Mouse (Mus musculus): ENCODE data around the gene G6pc2. TPM values are rescaled to one million over a fixed set of nuclear protein-coding genes. Genes with fewer than 3 reads are reported as not detected.

The G6pc2 gene
- polyA plus RNA-seq, 1 experiment from 2014 or later: not detected

DNA sequence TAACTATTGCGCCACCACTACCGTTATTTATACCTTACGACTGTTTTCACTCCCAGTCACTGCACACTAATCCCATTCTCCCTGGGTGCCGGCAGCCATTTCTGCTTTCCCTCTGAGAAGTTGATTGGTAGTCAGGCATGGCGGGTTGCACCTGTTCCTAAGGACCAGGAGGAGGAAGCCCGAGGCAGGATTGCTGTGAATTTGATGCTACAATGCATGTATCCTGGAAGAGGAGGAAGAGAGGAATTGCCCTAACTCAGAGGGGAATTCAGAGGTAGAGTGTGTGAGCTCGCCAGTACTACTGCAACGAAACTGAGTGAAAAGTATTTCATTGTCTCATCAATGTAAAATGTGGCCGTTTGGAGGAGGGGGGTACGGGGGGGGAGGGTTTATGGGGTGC is 1.8 kb downstream of the G6pc2 start:
- no peak for DNase-seq (ENCODE audit: extremely low spot score, low spot score)

GRCm38 (mm10) chr2:69215242-69215641 is 4.4 kb downstream of the G6pc2 start:
- no peaks in the 10 kb centered on the region for H3K27me3 ChIP-seq (ENCODE audit: poor library complexity, severe bottlenecking)

More for the DNA sequence above, 1.8 kb downstream of the G6pc2 start:
- H3K27ac ChIP-seq: no peak overlapping the region
- H3K36me3 ChIP-seq (replicated peaks): no peaks in the 10 kb centered on the region
- H3K9me3 ChIP-seq: no peaks in the 10 kb centered on the region
- WGBS: 69% methylated on average over 10 of the region's 10 CpGs
- H3K4me3 ChIP-seq: no peak overlapping the region
- no peaks in the 10 kb centered on the region for H3K27me3 ChIP-seq (ENCODE audit: poor library complexity, severe bottlenecking)
- peaks cover 7% of the 10 kb centered on the region; the same call in 1 of the 2 replicates for H3K4me1 ChIP-seq

DNA sequence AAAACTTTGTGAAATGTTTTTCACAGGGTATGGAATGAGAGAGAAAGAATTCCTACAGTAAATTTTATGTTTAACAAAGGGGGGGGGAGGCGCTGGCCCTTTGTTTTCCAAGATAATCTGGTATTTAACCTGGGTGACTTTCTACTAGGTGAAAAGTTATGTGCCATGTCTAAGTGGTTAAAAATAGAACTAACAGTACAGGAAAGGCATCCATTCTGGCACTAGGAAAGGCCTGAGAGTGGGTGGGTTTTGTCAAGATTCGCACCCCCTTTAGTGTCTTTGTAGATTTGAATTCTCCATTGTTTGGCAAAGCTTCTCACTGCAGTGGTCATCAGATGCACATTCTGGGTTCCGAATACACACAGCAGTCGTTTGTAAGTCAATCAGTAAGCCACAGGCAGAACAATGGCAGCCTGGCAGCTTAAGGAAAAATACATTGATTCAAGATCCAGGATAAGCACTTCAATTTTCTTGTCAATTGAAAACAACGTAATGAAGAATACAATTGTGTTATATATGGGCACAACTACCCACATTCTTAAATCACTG is 11.1 kb downstream of the G6pc2 start:
- Histone ChIP-seq H3K27ac (no peak overlapping the region), H3K9me3 (no peaks in the 10 kb centered on the region), H3K4me3 (no peak overlapping the region), H3K4me1 (0 out of 2 replicates have a peak, but pooled peaks cover 3% of the 10 kb centered on the region), H3K36me3 (replicated peaks) (no peaks in the 10 kb centered on the region), H3K27me3 (ENCODE audit: poor library complexity, severe bottlenecking) (no peaks in the 10 kb centered on the region)
- no peak for DNase-seq (ENCODE audit: extremely low spot score, low spot score)
- 33% methylated on average over 5 of the region's 5 CpGs for WGBS

More at GRCm38 (mm10) chr2:69215242-69215641, 4.4 kb downstream of the G6pc2 start:
- Histone ChIP-seq H3K4me1 (peaks cover 6% of the 10 kb centered on the region; the same call in 1 of the 2 replicates), H3K27ac (no peak overlapping the region), H3K4me3 (no peak overlapping the region), H3K9me3 (no peaks in the 10 kb centered on the region), H3K36me3 (replicated peaks) (no peaks in the 10 kb centered on the region)
- DNase-seq (ENCODE audit: extremely low spot score, low spot score): no peak
- 93% methylated on average over 7 of the region's 7 CpGs for WGBS

DNA sequence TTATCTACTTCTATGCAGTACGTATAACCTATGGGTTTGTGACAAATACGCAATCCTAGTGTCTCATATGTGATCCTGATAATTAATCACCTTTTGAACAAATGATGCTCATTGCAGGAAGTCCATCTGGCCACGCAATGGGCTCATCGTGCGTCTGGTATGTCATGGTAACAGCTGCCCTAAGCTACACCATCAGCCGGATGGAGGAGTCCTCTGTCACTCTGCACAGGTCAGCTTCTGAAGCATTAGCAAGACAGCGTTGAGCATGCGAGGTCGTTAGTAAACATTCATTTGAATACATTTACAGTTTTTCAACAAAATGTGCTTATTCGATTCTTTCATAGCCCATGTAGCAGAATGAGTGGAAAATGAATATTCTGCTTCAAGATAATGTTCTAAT is 11.9 kb downstream of the G6pc2 start:
- Histone ChIP-seq H3K36me3 (replicated peaks) (no peaks in the 10 kb centered on the region), H3K4me3 (no peak overlapping the region), H3K9me3 (no peaks in the 10 kb centered on the region), H3K4me1 (0 out of 2 replicates have a peak, but pooled peaks cover 3% of the 10 kb centered on the region), H3K27ac (no peak overlapping the region), H3K27me3 (ENCODE audit: poor library complexity, severe bottlenecking) (no peaks in the 10 kb centered on the region)
- 85% methylated on average over 10 of the region's 10 CpGs for WGBS
- no peak for DNase-seq (ENCODE audit: extremely low spot score, low spot score)

DNA sequence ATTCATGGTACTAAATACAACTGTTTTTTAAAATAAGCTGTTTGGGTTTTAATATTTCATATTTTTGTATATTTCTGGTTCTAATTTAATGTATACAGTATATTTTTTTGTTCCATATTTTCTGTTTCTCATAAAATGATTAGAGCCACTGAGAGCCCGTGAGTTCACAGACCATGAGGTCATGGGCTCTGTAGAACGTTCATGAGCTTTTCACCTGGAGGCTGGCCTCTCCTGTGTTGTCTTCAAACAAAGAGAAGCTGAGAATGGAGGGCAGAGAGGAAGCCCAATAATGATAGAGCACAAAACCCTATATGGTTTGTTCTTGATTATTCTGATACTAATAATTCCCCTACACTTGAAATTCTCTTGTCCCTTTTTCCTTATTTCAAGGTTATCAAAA is 13.9 kb downstream of the G6pc2 start:
- H3K27ac ChIP-seq: no peak overlapping the region
- 66% methylated on average over 2 of the region's 2 CpGs for WGBS

GRCm38 (mm10) chr2:69226876-69227275 is 16.0 kb downstream of the G6pc2 start:
- no peak for DNase-seq (ENCODE audit: extremely low spot score, low spot score)
- Histone ChIP-seq H3K4me3 (no peak overlapping the region), H3K27me3 (ENCODE audit: poor library complexity, severe bottlenecking) (no peaks in the 10 kb centered on the region; the same call in 1 of the 2 replicates), H3K36me3 (replicated peaks) (no peaks in the 10 kb centered on the region), H3K9me3 (no peaks in the 10 kb centered on the region), H3K4me1 (0 out of 2 replicates have a peak, but pooled peaks cover 2% of the 10 kb centered on the region), H3K27ac (no peak overlapping the region)
- 91% methylated on average over 9 of the region's 9 CpGs for whole genome bisulfite sequencing

More for the DNA sequence above, 13.9 kb downstream of the G6pc2 start:
- H3K9me3 ChIP-seq: no peaks in the 10 kb centered on the region
- H3K4me1 ChIP-seq: 0 out of 2 replicates have a peak, but pooled peaks cover 3% of the 10 kb centered on the region
- no peak for DNase-seq (ENCODE audit: extremely low spot score, low spot score)
- H3K27me3 ChIP-seq (ENCODE audit: poor library complexity, severe bottlenecking): no peaks in the 10 kb centered on the region
- no peaks in the 10 kb centered on the region for H3K36me3 ChIP-seq (replicated peaks)
- no peak overlapping the region for H3K4me3 ChIP-seq

GRCm38 (mm10) chr2:69228635-69229034 is 17.8 kb downstream of the G6pc2 start:
- no peaks in the 10 kb centered on the region for H3K9me3 ChIP-seq
- no peak for DNase-seq (ENCODE audit: extremely low spot score, low spot score)
- WGBS: 86% methylated on average over 6 of the region's 6 CpGs
- no peaks in the 10 kb centered on the region; the same call in 1 of the 2 replicates for H3K27me3 ChIP-seq (ENCODE audit: poor library complexity, severe bottlenecking)
- no peak overlapping the region for H3K27ac ChIP-seq
- no peaks in the 10 kb centered on the region for H3K4me1 ChIP-seq
- no peaks in the 10 kb centered on the region for H3K36me3 ChIP-seq (replicated peaks)
- no peak overlapping the region for H3K4me3 ChIP-seq

- DNase-seq (ENCODE audit: extremely low spot score, low spot score): no peak
- 93% methylated on average over 2 of the region's 2 CpGs for WGBS
Measured at GRCm38 (mm10) chr2:69230137-69230536, 19.3 kb downstream of the G6pc2 start.

DNA sequence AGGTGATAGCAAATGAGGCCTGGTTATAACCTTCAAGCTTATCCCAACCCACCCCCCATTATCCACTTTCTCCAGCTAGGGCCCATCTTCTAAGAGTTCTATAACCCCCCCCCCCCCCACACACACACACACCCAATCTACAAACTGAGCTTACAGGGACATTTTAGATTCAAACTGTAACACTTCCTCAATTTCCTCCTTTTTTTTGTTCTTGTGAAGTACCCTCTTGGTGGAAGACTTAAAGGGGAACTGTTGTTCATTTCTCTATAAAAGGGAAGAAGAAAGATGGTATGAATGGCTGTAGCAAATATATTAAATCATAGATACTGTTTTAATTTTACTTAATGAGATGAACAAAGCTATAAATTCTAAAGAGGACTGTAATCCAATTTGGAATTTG is 21.2 kb downstream of the G6pc2 start:
- H3K27ac ChIP-seq: no peak overlapping the region
- H3K9me3 ChIP-seq: no peaks in the 10 kb centered on the region
- H3K27me3 ChIP-seq (ENCODE audit: poor library complexity, severe bottlenecking): peaks cover 8% of the 10 kb centered on the region; the same call in 1 of the 2 replicates
- DNase-seq (ENCODE audit: extremely low spot score, low spot score): no peak
- no peak overlapping the region for H3K4me3 ChIP-seq
- H3K36me3 ChIP-seq (replicated peaks): no peaks in the 10 kb centered on the region
- H3K4me1 ChIP-seq: peaks cover 4% of the 10 kb centered on the region; the same call in 1 of the 2 replicates

More at GRCm38 (mm10) chr2:69230137-69230536, 19.3 kb downstream of the G6pc2 start:
- H3K9me3 ChIP-seq: no peaks in the 10 kb centered on the region
- H3K36me3 ChIP-seq (replicated peaks): no peaks in the 10 kb centered on the region
- no peak overlapping the region for H3K4me3 ChIP-seq
- H3K27me3 ChIP-seq (ENCODE audit: poor library complexity, severe bottlenecking): no peaks in the 10 kb centered on the region; the same call in 1 of the 2 replicates
- peaks cover 4% of the 10 kb centered on the region; the same call in 1 of the 2 replicates for H3K4me1 ChIP-seq
- no peak overlapping the region for H3K27ac ChIP-seq

GRCm38 (mm10) chr2:69234976-69235678 is 24.3 kb downstream of the G6pc2 start:
- 70% methylated on average over 5 of the region's 5 CpGs for WGBS
- DNase-seq (ENCODE audit: extremely low spot score, low spot score): no peak
- Histone ChIP-seq H3K36me3 (replicated peaks) (no peaks in the 10 kb centered on the region), H3K27me3 (ENCODE audit: poor library complexity, severe bottlenecking) (peaks cover 25% of the 10 kb centered on the region; the same call in 1 of the 2 replicates), H3K27ac (no peak overlapping the region), H3K9me3 (no peaks in the 10 kb centered on the region), H3K4me3 (no peak overlapping the region), H3K4me1 (peaks cover 4% of the 10 kb centered on the region; the same call in 1 of the 2 replicates)

DNA sequence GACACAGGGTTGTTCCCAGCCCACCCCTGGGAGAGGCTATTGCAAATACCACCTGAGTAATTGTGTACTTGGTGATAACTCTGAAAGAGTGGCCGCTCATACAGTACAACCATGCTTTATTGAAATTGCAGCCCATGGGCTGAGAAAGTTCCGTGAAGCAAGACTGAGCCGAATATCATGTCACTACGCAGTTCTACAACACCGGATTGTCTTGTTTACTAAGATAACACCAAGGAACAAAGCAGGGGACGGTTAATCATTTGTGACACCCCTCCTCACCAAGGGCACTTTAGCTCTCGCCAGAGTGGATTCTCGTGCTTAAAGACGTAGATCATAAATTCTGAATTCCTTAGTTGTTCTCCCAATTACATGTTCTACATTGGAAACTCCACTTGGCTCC is 28.4 kb downstream of the G6pc2 start:
- Histone ChIP-seq H3K27ac (no peak overlapping the region), H3K36me3 (replicated peaks) (no peaks in the 10 kb centered on the region), H3K9me3 (no peaks in the 10 kb centered on the region), H3K4me3 (no peak overlapping the region), H3K4me1 (peaks cover 4% of the 10 kb centered on the region; the same call in 1 of the 2 replicates), H3K27me3 (ENCODE audit: poor library complexity, severe bottlenecking) (peaks cover 25% of the 10 kb centered on the region; the same call in 1 of the 2 replicates)
- WGBS: 97% methylated on average over 9 of the region's 9 CpGs
- DNase-seq (ENCODE audit: extremely low spot score, low spot score): no peak

DNA sequence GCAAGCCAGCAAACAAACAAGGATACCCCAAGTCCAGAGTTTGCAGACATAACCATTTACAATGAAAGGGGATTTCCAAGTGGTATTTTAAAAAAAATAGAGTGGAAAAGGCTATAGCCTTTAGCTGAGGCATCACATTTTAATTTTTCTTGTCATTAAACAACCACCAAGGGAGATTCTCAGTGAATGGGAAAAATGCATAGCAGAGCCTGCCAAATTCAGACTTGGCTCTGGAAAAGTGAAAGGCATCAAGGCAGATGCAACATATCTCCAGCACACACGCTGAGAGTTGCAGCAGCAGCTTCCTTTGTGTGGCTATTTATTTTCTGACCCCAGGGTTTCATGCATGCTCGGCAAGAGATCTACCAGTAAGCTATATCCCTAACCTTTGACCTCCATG is 34.1 kb downstream of the G6pc2 start:
- 33% methylated on average over 2 of the region's 2 CpGs for WGBS
- peaks cover 9% of the 10 kb centered on the region for H3K4me1 ChIP-seq
- no peaks in the 10 kb centered on the region for H3K36me3 ChIP-seq (replicated peaks)
- no peaks in the 10 kb centered on the region for H3K9me3 ChIP-seq
- DNase-seq (ENCODE audit: extremely low spot score, low spot score): no peak
- no peak overlapping the region for H3K27ac ChIP-seq
- no peak overlapping the region for H3K4me3 ChIP-seq
- no peaks in the 10 kb centered on the region for H3K27me3 ChIP-seq (ENCODE audit: poor library complexity, severe bottlenecking)

GRCm38 (mm10) chr2:69247081-69247480 is 36.2 kb downstream of the G6pc2 start:
- no peaks in the 10 kb centered on the region for H3K9me3 ChIP-seq
- no peaks in the 10 kb centered on the region for H3K27me3 ChIP-seq (ENCODE audit: poor library complexity, severe bottlenecking)
- 95% methylated on average over 1 of the region's 1 CpGs for WGBS
- no peaks in the 10 kb centered on the region for H3K36me3 ChIP-seq (replicated peaks)
- H3K4me3 ChIP-seq: no peak overlapping the region
- no peak overlapping the region for H3K27ac ChIP-seq
- peaks cover 9% of the 10 kb centered on the region for H3K4me1 ChIP-seq
- no peak for DNase-seq (ENCODE audit: extremely low spot score, low spot score)

All from forebrain, embryonic 10.5 days (tissue).